In genomic region chr5:24029331-24029771, GRCm38 (mm10) we compare ENCODE assay signal across 8 mouse cellular contexts. TPM values are rescaled to one million over a fixed set of nuclear protein-coding genes. Genes with fewer than 3 reads are reported as not detected.
DNase-seq lines count a peak whose midpoint lies in the region; ATAC-seq and TF ChIP-seq lines count a peak whose summit lies in the region.

No protein-coding gene starts in this region.

- peak; percentile 19 for DNase-seq in ES-E14 (ENCODE audit: low read depth, low spot score)
- peak; percentile 78 for DNase-seq in brain, adult 2 months (ENCODE audit: low read depth, low spot score)
- peak; percentile 33 to 56 for DNase-seq in heart, postnatal 36 days
- peak; percentile 41 for DNase-seq in layer of hippocampus, adult 9-11 months
- DNase-seq in lung, postnatal 14 days: peak; percentile 50
- DNase-seq in retina, postnatal 1 day: peak; percentile 64
- DNase-seq in yolk sac, embryonic 10.5 days (ENCODE audit: low spot score): peak; percentile 59

- H3K36me3 ChIP-seq in ES-E14 (ENCODE audit: control insufficient read depth, insufficient read depth, low read length, poor library complexity, severe bottlenecking): no peaks in the 10 kb centered on the region
- H3K36me3 ChIP-seq in embryonic facial prominence, embryonic 15.5 days: no peaks in the 10 kb centered on the region

- in situ Hi-C loops in ES-E14 (cut with MboI; ENCODE audit: low sequenced_read_pairs in 2 of 2, unreplicated experiment in 2 of 2): no loop called here

- 2% methylated on average over 11 of the region's 11 CpGs for WGBS in embryonic facial prominence, embryonic 15.5 days

- peaks cover 0 to 2% of the 10 kb centered on the region in 2 experiments; a peak in 1 of 4 replicates for H3K4me1 ChIP-seq in ES-E14 (ENCODE audit: control insufficient read depth in 2 of 2, insufficient read depth in 2 of 2, low read length in 2 of 2, poor library complexity in 1 of 2)
- peaks cover 6% of the 10 kb centered on the region for H3K4me1 ChIP-seq in embryonic facial prominence, embryonic 15.5 days

- intact Hi-C loops in heart, postnatal 36 days (cut with DNase I): loop anchor here (1.0 to 2.0 kb wide), 3 partner anchors 37 to 178 kb away; no protein-coding TSS in a partner anchor

- ATAC-seq in embryonic facial prominence, embryonic 15.5 days (ENCODE audit: insufficient number of reproducible peaks, low FRiP score, low TSS enrichment, low read depth): peak; percentile 60

- no peak overlapping the region for H3K27ac ChIP-seq in ES-E14 (ENCODE audit: insufficient read depth, low read depth, low read length, poor library complexity, severe bottlenecking)
- H3K27ac ChIP-seq in embryonic facial prominence, embryonic 15.5 days (replicated peaks): peak overlapping the region; percentile 86; the same call in 1 of the 2 replicates

- H3K9me3 ChIP-seq in ES-E14 (ENCODE audit: control insufficient read depth, insufficient read depth, low read depth, low read length): no peaks in the 10 kb centered on the region
- no peaks in the 10 kb centered on the region for H3K9me3 ChIP-seq in embryonic facial prominence, embryonic 15.5 days (replicated peaks)

- peak overlapping the region; percentile 67 for H3K4me2 ChIP-seq in embryonic facial prominence, embryonic 15.5 days (replicated peaks)

- H3K9ac ChIP-seq in ES-E14 (ENCODE audit: insufficient read depth, low read depth, low read length, poor library complexity, severe bottlenecking): no peak overlapping the region
- peak overlapping the region; percentile 75 for H3K9ac ChIP-seq in embryonic facial prominence, embryonic 15.5 days

- H3K4me3 ChIP-seq in ES-E14 (ENCODE audit: insufficient read depth in 1 of 2, low read depth in 1 of 2, low read length in 2 of 2, poor library complexity in 1 of 2, severe bottlenecking in 1 of 2): peak overlapping the region; percentile 86 to 91; a peak in 3 of 4 replicates
- H3K4me3 ChIP-seq in embryonic facial prominence, embryonic 15.5 days (replicated peaks): peak overlapping the region; percentile 61

- H3K27me3 ChIP-seq in embryonic facial prominence, embryonic 15.5 days: no peaks in the 10 kb centered on the region

TF ChIP-seq in ES-E14, 5 proteins besides CTCF, POLR2A, EP300 and RAD21:
- no peak for TF ChIP-seq ZNF384 (IDR thresholded peaks at IDR 0.05; ENCODE audit: low read depth, low read length)
- TF ChIP-seq HCFC1 (IDR thresholded peaks at IDR 0.05; ENCODE audit: borderline replicate concordance, insufficient read depth, low read length): no peak
- TF ChIP-seq MAFK (IDR thresholded peaks at IDR 0.05; ENCODE audit: insufficient read depth, low read depth, low read length): no peak
- no peak for TF ChIP-seq ZC3H11A (IDR thresholded peaks at IDR 0.05; ENCODE audit: borderline replicate concordance, low read depth, low read length)
- no peak for TF ChIP-seq CHD2 (IDR thresholded peaks at IDR 0.05; ENCODE audit: low read depth, low read length)

RNA-seq across cellular contexts. Expression of gene Fam126a, which starts 1.1 kb away (rescaled TPM):
- 10.7 and 13.2 TPM in 2 replicates for total RNA-seq in ES-E14 (2012; rRNA removed)
- polyA plus RNA-seq in embryonic facial prominence, embryonic 15.5 days (2015; fragmentation: Nextera tagmentation; extraction: Ambion mirVana): 25.4 and 28.6 TPM in 2 replicates
- total RNA-seq in heart, postnatal 36 days (2021): 10 to 100 TPM; 31.7 to 58.7 TPM

Comparison
In these comparisons a context has a peak if more than half of its experiments do, and no peak if none do; other contexts are left out.
1. DNase-seq: peak in every context shown above with its lines; median percentile 78 in brain, adult 2 months; 64 in retina, postnatal 1 day; 59 in yolk sac, embryonic 10.5 days; 50 in lung, postnatal 14 days; 44 in heart, postnatal 36 days; 41 in layer of hippocampus, adult 9-11 months; 19 in ES-E14.